Mouse (Mus musculus) CD4-positive helper T cell, adult 2 months (primary cell): ENCODE results near the gene Olfr1014.

ENCODE experiments used
- DNase-seq: peaks from one replicate; pipeline ENCODE4 v3.0.0-alpha.2; 2012; ENCODE audit warnings: low read depth, missing footprints, low spot score

Olfr1014 gene

GRCm38 (mm10) chr2:85772413-85772812, at the start of gene Olfr1014:
Olfr1014 (plus strand) TSS chr2:85772713.
- DNase-seq: no peak

GRCm38 (mm10) chr2:85725793-85726192, 46.7 kb upstream of the Olfr1014 start:
- DNase-seq: no peak

DNA sequence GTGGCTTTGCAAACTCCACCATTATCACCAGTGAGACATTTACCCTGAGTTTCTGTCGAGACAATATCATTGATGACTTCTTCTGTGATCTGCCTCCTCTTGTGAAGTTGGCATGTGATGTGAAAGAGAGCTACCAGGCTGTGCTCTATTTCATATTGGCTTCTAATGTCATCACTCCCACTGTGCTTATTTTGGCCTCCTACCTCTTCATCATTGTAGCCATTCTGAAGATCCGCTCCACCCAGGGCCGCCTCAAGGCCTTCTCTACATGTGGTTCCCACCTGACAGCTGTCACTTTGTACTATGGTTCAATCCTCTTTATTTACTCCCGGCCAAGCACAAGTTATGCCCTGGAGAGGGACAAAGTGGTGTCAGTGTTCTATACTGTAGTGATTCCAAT, 18.7 kb upstream of the Olfr1014 start:
- no peak for DNase-seq

GRCm38 (mm10) chr2:85762666-85763065, 9.8 kb upstream of the Olfr1014 start, which contains the start of gene Olfr1012:
Olfr1012 (minus strand) TSS chr2:85762766.
- DNase-seq: no peak

DNA sequence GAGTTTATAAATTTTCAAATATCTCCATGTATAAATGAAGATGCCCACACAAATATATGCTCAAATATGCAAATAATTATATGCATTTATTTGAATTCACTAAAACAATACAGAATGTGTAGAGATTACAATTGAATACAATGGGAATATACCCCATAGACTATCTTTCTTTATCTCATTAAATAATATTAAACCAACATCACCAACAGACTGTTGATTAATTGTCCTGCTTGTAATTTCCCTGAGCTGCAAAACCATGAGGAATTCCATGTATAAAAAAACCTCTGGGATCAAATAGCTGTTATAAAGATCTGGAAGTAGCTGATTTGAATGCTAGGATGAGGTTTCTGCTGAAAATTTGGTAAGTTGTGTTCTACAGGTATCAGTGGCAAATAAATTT, 5.7 kb upstream of the Olfr1014 start, which contains the start of gene Olfr1013:
Olfr1013 (plus strand) TSS at position 301 of the 400 bp plus-strand sequence.
- no peak for DNase-seq

DNA sequence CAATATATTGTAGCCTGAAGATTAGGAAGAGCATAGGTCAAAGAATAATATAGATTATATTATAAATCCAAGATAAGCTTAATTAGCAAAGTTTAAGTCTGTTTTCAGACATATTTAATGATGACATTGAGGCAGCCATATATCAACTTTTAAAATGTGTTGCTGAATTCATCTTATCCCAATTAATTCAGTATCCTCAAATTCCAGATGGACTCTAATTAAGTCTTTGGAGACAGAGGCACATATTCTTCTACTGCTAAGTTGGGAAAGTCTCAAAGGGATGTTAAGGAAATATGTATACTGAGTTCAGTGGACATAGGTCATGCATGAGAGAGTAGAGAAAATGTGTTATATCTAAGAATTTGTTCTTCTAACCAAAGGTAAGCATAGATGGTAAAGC, 9.2 kb downstream of the Olfr1014 start, which contains the start of gene Olfr1015:
Olfr1015 (plus strand) TSS at position 301 of the 400 bp plus-strand sequence.
- no peak for DNase-seq

DNA sequence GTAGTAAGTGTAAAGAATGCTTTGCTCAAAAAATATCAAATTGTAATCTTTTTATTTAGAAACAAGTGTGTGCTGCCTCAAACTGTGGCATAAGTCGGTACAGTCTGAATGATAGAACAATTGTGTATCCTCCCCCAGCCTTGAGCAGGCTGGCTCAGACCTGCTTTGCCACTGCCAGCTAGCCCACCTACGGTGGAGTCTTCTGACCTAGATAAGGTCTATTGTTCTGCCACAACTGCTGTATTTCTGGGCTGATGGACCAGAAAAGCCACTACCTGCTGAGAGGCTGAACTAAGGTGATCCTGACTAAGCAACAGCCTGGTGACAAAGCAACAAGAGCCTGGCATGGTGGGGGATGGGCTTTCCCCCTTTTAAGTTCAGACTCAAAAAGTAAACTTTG, 19.8 kb downstream of the Olfr1014 start:
- no peak for DNase-seq

- DNase-seq: no peak
Measured at GRCm38 (mm10) chr2:85802444-85802843, 29.9 kb downstream of the Olfr1014 start, which contains the start of gene Olfr1016. Olfr1016 (minus strand) TSS chr2:85802544.

DNA sequence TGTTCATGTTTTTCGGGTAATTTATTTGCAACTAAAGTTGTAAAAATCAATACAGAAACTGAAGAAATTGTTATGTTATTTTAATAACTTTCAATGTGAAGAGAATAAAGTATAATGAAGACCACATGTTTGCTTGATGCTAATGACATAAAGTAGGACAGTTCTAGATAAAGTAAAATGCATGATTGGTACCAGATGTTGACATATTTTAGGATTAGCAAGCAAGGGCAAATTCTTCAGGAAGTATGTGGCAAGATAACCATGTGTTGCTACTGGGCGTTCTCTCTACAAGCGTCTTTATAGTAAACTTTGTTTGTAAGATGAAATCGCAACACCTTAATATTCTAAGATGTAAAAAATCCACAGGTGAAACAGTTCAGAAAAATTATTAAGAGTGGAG, 32.0 kb downstream of the Olfr1014 start:
- DNase-seq: no peak

DNA sequence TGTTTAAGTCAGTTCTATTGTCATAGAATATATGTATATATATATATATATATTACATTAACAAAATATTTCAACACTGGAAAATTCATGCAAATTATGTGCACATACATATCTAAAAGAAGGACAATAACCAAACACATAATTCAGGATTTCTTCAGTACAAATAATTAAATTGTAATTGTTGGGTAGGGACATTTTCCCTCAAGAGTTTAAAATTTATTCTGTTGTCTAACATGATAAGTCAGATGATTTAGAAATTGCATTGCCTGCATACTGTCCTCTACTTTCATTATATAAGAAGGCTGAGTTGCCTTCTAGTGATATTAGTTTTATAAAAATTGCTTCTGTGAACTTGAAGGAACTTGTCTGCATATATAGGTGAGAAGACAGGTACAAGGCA, 45.7 kb downstream of the Olfr1014 start, which contains the start of gene Olfr1018:
Olfr1018 (plus strand) TSS at position 301 of the 400 bp plus-strand sequence.
- no peak for DNase-seq
